Mouse (Mus musculus) liver, embryonic 14.5 days (tissue): ENCODE results near the gene Gm49368. TPM values are rescaled to one million over a fixed set of nuclear protein-coding genes. Genes with fewer than 3 reads are reported as not detected.
"Not testable (repeated sequence)": the region's sequence is repeated elsewhere in the genome, so short reads cannot be mapped to it uniquely, and the experiment has no call there.

ENCODE experiments used
- ATAC-seq: fragments of 200-750 bp; cut with Nextera tagmentation; 2 replicates; pipeline ENCODE4 v1.8.0; 2017; ENCODE audit warnings: moderate number of reproducible peaks, mild to moderate bottlenecking, moderate library complexity; ENCODE audit not compliant: insufficient read depth
- DNase-seq, 3 experiments: peaks; one replicate each; pipeline ENCODE4 v3.0.0-alpha.2; 2012 to 2013; ENCODE audit warnings: low read depth in 3 of 3, low spot score in 3 of 3
- H3K27ac ChIP-seq: fragments of 300-500 bp; sonication (generic); 2 replicates; pipeline ENCODE4 v1.5.1; 2014; ENCODE audit warnings: moderate library complexity, mild to moderate bottlenecking, control low read depth, inconsistent platforms
- H3K27me3 ChIP-seq: fragments of 300-500 bp; sonication (generic); 2 replicates; pipeline ENCODE4 v1.6.1; 2014; ENCODE audit warnings: mild to moderate bottlenecking, low read length, moderate library complexity; ENCODE audit not compliant: control insufficient read depth, insufficient read depth
- H3K36me3 ChIP-seq: fragments of 300-500 bp; sonication (generic); replicated peaks from 2 replicates; pipeline ENCODE4 v1.6.1; 2014; ENCODE audit warnings: low read depth; ENCODE audit not compliant: control insufficient read depth, insufficient read depth
- H3K4me1 ChIP-seq, 2 experiments: fragments of 200-500 bp in 1 of 2; fragments of 300-500 bp in 1 of 2; sonication (generic) in 1 of 2; replicated peaks; 2 replicates each; pipeline ENCODE4 v1.6.1; 2012 to 2014; ENCODE audit warnings: antibody characterized with exemption in 1 of 2, inconsistent platforms in 1 of 2, low read length in 1 of 2; ENCODE audit not compliant: control insufficient read depth in 2 of 2, insufficient read depth in 2 of 2
- H3K4me2 ChIP-seq: fragments of 300-500 bp; sonication (generic); 2 replicates; pipeline ENCODE4 v1.6.1; 2014; ENCODE audit warnings: low read depth, mild to moderate bottlenecking, control low read depth, moderate library complexity
- H3K4me3 ChIP-seq, 2 experiments: fragments of 200-500 bp in 1 of 2; fragments of 300-500 bp in 1 of 2; sonication (generic) in 1 of 2; 2 replicates each; pipeline ENCODE4 v1.5.1; 2012 to 2014; ENCODE audit warnings: low read depth in 2 of 2, low read length in 2 of 2, mild to moderate bottlenecking in 2 of 2, control low read depth in 1 of 2, inconsistent platforms in 1 of 2, moderate library complexity in 1 of 2; ENCODE audit not compliant: insufficient read depth in 1 of 2
- H3K9ac ChIP-seq: fragments of 300-500 bp; sonication (generic); replicated peaks from 2 replicates; pipeline ENCODE4 v1.6.1; 2014; ENCODE audit warnings: mild to moderate bottlenecking, control low read depth, moderate library complexity
- H3K9me3 ChIP-seq: fragments of 300-500 bp; sonication (generic); 2 replicates; pipeline ENCODE4 v1.6.1; 2016; ENCODE audit warnings: low read length, mixed read lengths; ENCODE audit not compliant: control insufficient read depth
- CTCF ChIP-seq: IDR thresholded peaks from 2 replicates; pipeline ENCODE4 v1.5.1; 2016; ENCODE audit warnings: antibody characterized with exemption, low read depth, control low read depth
- EP300 ChIP-seq: IDR thresholded peaks from 2 replicates; pipeline ENCODE4 v1.6.1; 2016; ENCODE audit warnings: antibody characterized with exemption, low read depth
- WGBS: fragments of 180-500 bp; shearing (Covaris S2); extraction: QIAGEN DNeasy Blood & Tissue Kit; methylation state at CpG from one replicate; pipeline ENCODE4 v1.1.7; 2014; ENCODE audit not compliant: insufficient replicate concordance; 5-methylcytosine and 5-hydroxymethylcytosine counted together
- polyA plus RNA-seq, 2 experiments: library from polyadenylated mRNA; depleted of rRNA in 1 of 2; stranded (reverse) in 1 of 2; unstranded in 1 of 2; fragments of >200 nt; fragmentation: Nextera tagmentation in 1 of 2; extraction: Ambion mirVana in 1 of 2; gene quantifications; 2 replicates each; pipeline versions ENCODE4 v1.2.1 to v1.2.3; 2012 to 2014

Gene Gm49368
- polyA plus RNA-seq (2012; rRNA removed) (0.02 TPM in 1 of 2 replicates, not detected in the other), polyA plus RNA-seq (2014; fragmentation: Nextera tagmentation; extraction: Ambion mirVana) (0.03 TPM in 1 of 2 replicates, not detected in the other)

DNA sequence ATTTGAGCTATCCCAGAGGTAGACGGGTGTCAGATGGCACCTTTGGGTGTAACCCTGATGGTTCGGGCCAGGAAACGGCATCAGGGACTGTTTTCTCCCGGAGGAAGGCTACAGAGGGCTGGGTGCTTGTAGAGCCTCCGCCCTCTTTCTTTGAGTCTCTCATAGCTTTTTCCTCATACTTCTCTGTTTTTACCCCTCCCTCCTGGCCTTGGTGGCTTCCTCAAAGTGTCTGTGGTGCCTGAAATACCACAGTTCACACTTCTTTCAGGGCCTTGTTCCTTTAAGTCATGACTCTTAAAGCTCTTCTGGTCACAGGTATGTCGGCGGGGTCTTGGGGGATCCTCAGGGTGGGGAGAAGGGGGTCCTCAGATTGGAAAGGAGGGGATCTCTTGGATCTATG, at the start of gene Gm49368, which contains the start of gene Itgam:
Gene Gm49368, plus strand, starts transcription at position 228 of the 400 bp plus-strand sequence.
Gene Itgam, plus strand, starts transcription at position 185 of the 400 bp plus-strand sequence.
- WGBS, result 29% methylated on average over 7 of the region's 7 CpGs

GRCm38 (mm10) chr7:128013116-128013515, 49.4 kb upstream of the Gm49368 start:
- no peaks in the 10 kb centered on the region for H3K36me3 ChIP-seq
- no peaks in the 10 kb centered on the region for H3K4me1 ChIP-seq
- no peak overlapping the region for H3K4me2 ChIP-seq
- DNase-seq (no peak), ATAC-seq (no peak)
- no peak overlapping the region for H3K4me3 ChIP-seq
- no peak overlapping the region for H3K27ac ChIP-seq
- no peaks in the 10 kb centered on the region for H3K27me3 ChIP-seq
- no peak for TF ChIP-seq CTCF
- no peak for TF ChIP-seq EP300
- no peaks in the 10 kb centered on the region for H3K9me3 ChIP-seq
- WGBS, result 74% methylated on average over 13 of the region's 13 CpGs
- H3K9ac ChIP-seq, result no peak overlapping the region

More for the DNA sequence above, at the start of gene Gm49368, which contains the start of gene Itgam:
- Histone ChIP-seq H3K4me2 (no peak within 1 kb of the TSS), H3K36me3 (no peaks in the 10 kb centered on the region), H3K9me3 (no peaks in the 10 kb centered on the region), H3K9ac (no peak within 1 kb of the TSS), H3K27me3 (no peaks in the 10 kb centered on the region), H3K27ac (no peak within 1 kb of the TSS), H3K4me1 (0 out of 4 replicates have a peak, but pooled peaks cover 0 to 3% of the 10 kb centered on the region in 2 experiments), H3K4me3 (no peak within 1 kb of the TSS)
- TF ChIP-seq EP300 (no peak), CTCF (no peak)
- DNase-seq (no peak), ATAC-seq (no peak)

DNA sequence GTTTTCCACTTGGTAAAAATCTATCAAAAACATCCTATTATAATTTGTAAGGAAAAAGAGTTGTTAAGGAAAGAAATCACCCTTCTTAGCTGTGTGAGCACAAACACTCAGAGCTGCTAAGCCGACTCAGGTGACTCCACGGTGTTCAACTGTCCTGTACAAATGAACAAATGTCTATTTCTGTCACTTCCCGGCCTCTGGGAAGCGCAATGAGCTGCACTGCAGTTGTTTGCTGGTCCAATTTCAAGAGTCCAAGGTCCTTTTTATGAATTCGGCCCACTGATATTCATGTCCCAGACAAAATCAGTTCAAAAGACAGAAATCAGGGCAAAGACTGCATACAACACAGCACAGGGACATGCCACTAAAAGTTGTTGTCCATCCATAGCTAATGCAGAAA, 46.3 kb upstream of the Gm49368 start:
- not testable (repeated sequence) for H3K36me3 ChIP-seq, H3K4me3 ChIP-seq, H3K9me3 ChIP-seq, ATAC-seq, H3K4me2 ChIP-seq, H3K27ac ChIP-seq, DNase-seq, H3K4me1 ChIP-seq, H3K27me3 ChIP-seq, H3K9ac ChIP-seq
- 54% methylated on average over 5 of the region's 5 CpGs for WGBS

DNA sequence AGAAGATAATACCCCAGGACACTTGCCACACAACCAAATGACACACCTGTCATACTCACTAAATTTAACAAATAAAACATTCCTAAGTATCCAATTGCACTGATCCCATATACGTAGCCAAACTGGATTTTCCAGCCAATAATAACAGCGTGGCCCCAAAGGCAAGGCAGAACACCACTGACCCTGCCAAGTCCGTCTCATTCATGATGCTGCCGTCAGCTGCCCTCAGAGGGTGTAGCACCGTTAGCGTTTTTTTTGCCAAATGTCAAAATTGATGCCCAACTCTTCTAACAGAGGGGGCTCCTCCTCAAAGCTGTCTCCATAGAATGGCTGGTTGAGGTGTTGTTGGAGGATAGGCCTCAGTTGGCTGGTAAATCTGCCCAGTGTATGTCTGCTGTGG, 45.8 kb upstream of the Gm49368 start:
- H3K36me3 ChIP-seq, result no peaks in the 10 kb centered on the region
- H3K27me3 ChIP-seq, result no peaks in the 10 kb centered on the region
- no peak for ATAC-seq
- TF ChIP-seq EP300 (no peak), CTCF (no peak)
- 77% methylated on average over 6 of the region's 6 CpGs for WGBS
- no peak overlapping the region for H3K27ac ChIP-seq
- H3K9me3 ChIP-seq, result no peaks in the 10 kb centered on the region
- H3K9ac ChIP-seq, result no peak overlapping the region
- H3K4me3 ChIP-seq, result no peak overlapping the region
- H3K4me2 ChIP-seq, result no peak overlapping the region
- no peak for DNase-seq
- no peaks in the 10 kb centered on the region for H3K4me1 ChIP-seq

- H3K4me2 ChIP-seq, result no peak overlapping the region
- DNase-seq (no peak), ATAC-seq (no peak)
- WGBS, result 49% methylated on average over 3 of the region's 3 CpGs
- H3K9ac ChIP-seq, result no peak overlapping the region
- H3K4me3 ChIP-seq, result no peak overlapping the region
- no peaks in the 10 kb centered on the region for H3K9me3 ChIP-seq
- no peaks in the 10 kb centered on the region for H3K4me1 ChIP-seq
- no peak overlapping the region for H3K27ac ChIP-seq
- no peaks in the 10 kb centered on the region for H3K36me3 ChIP-seq
- H3K27me3 ChIP-seq, result no peaks in the 10 kb centered on the region
- TF ChIP-seq EP300 (no peak), CTCF (no peak)
These were observed 44.2 kb upstream of the Gm49368 start for GRCm38 (mm10) chr7:128018275-128018674.
